Mouse (Mus musculus) stomach, postnatal 0 days (tissue): Measurements from ENCODE around the gene Asna1. TPM values are rescaled to one million over a fixed set of nuclear protein-coding genes. Genes with fewer than 3 reads are reported as not detected.

Experiments used
- ATAC-seq: fragments of 200-750 bp; cut with Nextera tagmentation; 2 replicates; pipeline ENCODE4 v1.8.0; 2017; ENCODE audit not compliant: low FRiP score, low TSS enrichment
- DNase-seq: peaks from one replicate; pipeline ENCODE4 v3.0.0-alpha.2; 2016; ENCODE audit warnings: low spot score
- H3K27ac ChIP-seq: fragments of 300-500 bp; sonication (generic); replicated peaks from 2 replicates; pipeline ENCODE4 v1.5.1; 2014; ENCODE audit warnings: mild to moderate bottlenecking, control low read depth
- H3K27me3 ChIP-seq: fragments of 300-500 bp; sonication (generic); 2 replicates; pipeline ENCODE4 v1.6.1; 2014; ENCODE audit warnings: low read length; ENCODE audit not compliant: control insufficient read depth, insufficient read depth
- H3K36me3 ChIP-seq: fragments of 300-500 bp; sonication (generic); 2 replicates; pipeline ENCODE4 v1.6.1; 2014; ENCODE audit warnings: low read length, mixed read lengths; ENCODE audit not compliant: control insufficient read depth, insufficient read depth
- H3K4me1 ChIP-seq: fragments of 300-500 bp; sonication (generic); replicated peaks from 2 replicates; pipeline ENCODE4 v1.6.1; 2014; ENCODE audit warnings: antibody characterized with exemption; ENCODE audit not compliant: control insufficient read depth, insufficient read depth
- H3K4me2 ChIP-seq: fragments of 300-500 bp; sonication (generic); replicated peaks from 2 replicates; pipeline ENCODE4 v1.6.1; 2014; ENCODE audit warnings: low read depth, mild to moderate bottlenecking, control low read depth, moderate library complexity
- H3K4me3 ChIP-seq: fragments of 300-500 bp; sonication (generic); 2 replicates; pipeline ENCODE4 v1.5.1; 2014; ENCODE audit warnings: low read depth, low read length, control low read depth
- H3K9ac ChIP-seq: fragments of 300-500 bp; sonication (generic); 2 replicates; pipeline ENCODE4 v1.6.1; 2014; ENCODE audit warnings: mild to moderate bottlenecking, low read length, control low read depth, mixed read lengths
- H3K9me3 ChIP-seq: fragments of 300-500 bp; sonication (generic); 2 replicates; pipeline ENCODE4 v1.6.1; 2016; ENCODE audit warnings: low read length; ENCODE audit not compliant: control insufficient read depth
- CTCF ChIP-seq: IDR thresholded peaks from 2 replicates; pipeline ENCODE4 v1.5.1; 2016; ENCODE audit warnings: antibody characterized with exemption, low read depth, mild to moderate bottlenecking, moderate library complexity
- EP300 ChIP-seq: optimal IDR thresholded peaks from 2 replicates; pipeline ENCODE3; 2016; ENCODE audit warnings: antibody characterized with exemption
- WGBS: fragments of 180-500 bp; shearing (Covaris S2); extraction: QIAGEN DNeasy Blood & Tissue Kit; methylation state at CpG from one replicate; pipeline ENCODE4 v1.1.7; 2014; 5-methylcytosine and 5-hydroxymethylcytosine counted together
- polyA plus RNA-seq: library from polyadenylated mRNA; unstranded; fragments of >200 nt; fragmentation: Nextera tagmentation; extraction: Ambion mirVana; gene quantifications from 2 replicates; pipeline ENCODE4 v1.2.1, GENCODE M21; 2015

Gene Asna1
- polyA plus RNA-seq, 1 experiment from 2014 or later: 68.0 TPM

GRCm38 (mm10) chr8:84973803-84974542 is 51.1 kb downstream of the Asna1 start:
- Histone ChIP-seq H3K27ac (no peak overlapping the region), H3K9me3 (no peaks in the 10 kb centered on the region), H3K4me1 (peaks cover 10% of the 10 kb centered on the region; the same call in 1 of the 2 replicates), H3K9ac (no peak overlapping the region), H3K36me3 (no peaks in the 10 kb centered on the region; the same call in 1 of the 2 replicates), H3K4me2 (no peak overlapping the region), H3K27me3 (no peaks in the 10 kb centered on the region), H3K4me3 (no peak overlapping the region)
- ATAC-seq (0 out of 2 replicates have a peak, but pooled peaks have one; percentile 15), DNase-seq (peak; percentile 53)
- WGBS: 49% methylated on average over 4 of the region's 4 CpGs
- no peak for TF ChIP-seq EP300
- TF ChIP-seq CTCF: peak; percentile 98

GRCm38 (mm10) chr8:84973079-84973478 is 52.0 kb downstream of the Asna1 start:
- Histone ChIP-seq H3K4me3 (no peak overlapping the region), H3K9ac (no peak overlapping the region), H3K9me3 (no peaks in the 10 kb centered on the region), H3K4me2 (no peak overlapping the region), H3K27me3 (no peaks in the 10 kb centered on the region), H3K36me3 (no peaks in the 10 kb centered on the region; the same call in 1 of the 2 replicates), H3K4me1 (peaks cover 8% of the 10 kb centered on the region; the same call in 1 of the 2 replicates), H3K27ac (no peak overlapping the region)
- WGBS: 73% methylated on average over 1 of the region's 1 CpGs
- ATAC-seq: no peak
- no peak for DNase-seq
- TF ChIP-seq EP300 (no peak), CTCF (no peak)

- WGBS: 67% methylated on average over 5 of the region's 5 CpGs
- Histone ChIP-seq H3K4me1 (peaks cover 8% of the 10 kb centered on the region), H3K27ac (no peak overlapping the region), H3K9ac (peak overlapping the region; percentile 83), H3K4me2 (peak overlapping the region; percentile 87), H3K4me3 (no peak overlapping the region), H3K9me3 (no peaks in the 10 kb centered on the region), H3K27me3 (no peaks in the 10 kb centered on the region), H3K36me3 (no peaks in the 10 kb centered on the region; the same call in 1 of the 2 replicates)
- ATAC-seq (no peak), DNase-seq (no peak)
- no peak for TF ChIP-seq CTCF
- TF ChIP-seq EP300: no peak
Observed at GRCm38 (mm10) chr8:84970913-84971312, 54.2 kb downstream of the Asna1 start.

- ATAC-seq: no peak
- Histone ChIP-seq H3K9ac (peak overlapping the region; percentile 83), H3K36me3 (no peaks in the 10 kb centered on the region; the same call in 1 of the 2 replicates), H3K4me3 (peak overlapping the region; percentile 75), H3K4me2 (peak overlapping the region; percentile 87), H3K4me1 (peaks cover 9% of the 10 kb centered on the region), H3K9me3 (no peaks in the 10 kb centered on the region), H3K27me3 (no peaks in the 10 kb centered on the region), H3K27ac (peak overlapping the region; percentile 94)
- 4% methylated on average over 21 of the region's 21 CpGs for WGBS
- TF ChIP-seq EP300: no peak
- TF ChIP-seq CTCF: no peak
- DNase-seq: no peak
Observed at GRCm38 (mm10) chr8:84970135-84970790, 54.8 kb downstream of the Asna1 start.

GRCm38 (mm10) chr8:84969241-84970134 is 55.6 kb downstream of the Asna1 start, which contains the start of the genes Gm49661, Prdx2 and Rnaseh2a:
Gene Gm49661, minus strand, starts transcription at chr8:84969433.
Gene Prdx2, plus strand, starts transcription at chr8:84969587.
Gene Rnaseh2a, minus strand, starts transcription at chr8:84969767.
- Histone ChIP-seq H3K4me2 (peak within 1 kb of the TSS; percentile 87), H3K27me3 (no peaks in the 10 kb centered on the region), H3K27ac (peak within 1 kb of the TSS; percentile 94), H3K9me3 (no peaks in the 10 kb centered on the region), H3K4me3 (peak within 1 kb of the TSS; percentile 75), H3K36me3 (no peaks in the 10 kb centered on the region; the same call in 1 of the 2 replicates), H3K4me1 (peaks cover 13% of the 10 kb centered on the region), H3K9ac (peak within 1 kb of the TSS; percentile 83)
- ATAC-seq (peak; percentile 68), DNase-seq (peak; percentile 91)
- TF ChIP-seq EP300: no peak
- no peak for TF ChIP-seq CTCF
- under 1% methylated on average over 55 of the region's 56 CpGs for WGBS
